Mouse (Mus musculus) heart, embryonic 11.5 days (tissue): Measurements from ENCODE around the gene Wdr5. TPM values are rescaled to one million over a fixed set of nuclear protein-coding genes. Genes with fewer than 3 reads are reported as not detected.

Source experiments
- ATAC-seq: fragments of 200-750 bp; cut with Nextera tagmentation; replicated peaks from 2 replicates; pipeline ENCODE4 v1.8.0; 2017; ENCODE audit warnings: moderate library complexity; ENCODE audit not compliant: insufficient number of reproducible peaks, low FRiP score, low TSS enrichment
- H3K27ac ChIP-seq: fragments of 300-500 bp; sonication (generic); 2 replicates; pipeline ENCODE4 v1.5.1; 2014; ENCODE audit warnings: mild to moderate bottlenecking, low read depth, low read length
- H3K27me3 ChIP-seq: fragments of 300-500 bp; sonication (generic); 2 replicates; pipeline ENCODE4 v1.6.1; 2014; ENCODE audit warnings: mild to moderate bottlenecking, low read length, mixed read lengths; ENCODE audit not compliant: control insufficient read depth, insufficient read depth
- H3K36me3 ChIP-seq: fragments of 300-500 bp; sonication (generic); 2 replicates; pipeline ENCODE4 v1.6.1; 2014; ENCODE audit warnings: mild to moderate bottlenecking, low read length, moderate library complexity, mixed read lengths; ENCODE audit not compliant: control insufficient read depth, insufficient read depth
- H3K4me1 ChIP-seq: fragments of 300-500 bp; sonication (generic); 2 replicates; pipeline ENCODE4 v1.6.1; 2014; ENCODE audit warnings: low read length; ENCODE audit not compliant: control insufficient read depth, insufficient read depth
- H3K4me2 ChIP-seq: fragments of 300-500 bp; sonication (generic); 2 replicates; pipeline ENCODE4 v1.6.1; 2014; ENCODE audit warnings: mild to moderate bottlenecking, moderate library complexity
- H3K4me3 ChIP-seq: fragments of 300-500 bp; sonication (generic); 2 replicates; pipeline ENCODE4 v1.5.1; 2014; ENCODE audit warnings: low read depth, low read length
- H3K9ac ChIP-seq: fragments of 300-500 bp; sonication (generic); 2 replicates; pipeline ENCODE4 v1.6.1; 2014; ENCODE audit warnings: mild to moderate bottlenecking, low read depth, low read length, moderate library complexity
- H3K9me3 ChIP-seq: fragments of 300-500 bp; sonication (generic); replicated peaks from 2 replicates; pipeline ENCODE4 v1.6.1; 2016; ENCODE audit warnings: low read length; ENCODE audit not compliant: control insufficient read depth
- WGBS: fragments of 180-500 bp; shearing (Covaris S2); extraction: QIAGEN DNeasy Blood & Tissue Kit; methylation state at CpG from one replicate; pipeline ENCODE4 v1.1.7; 2014; ENCODE audit not compliant: insufficient replicate concordance; 5-methylcytosine and 5-hydroxymethylcytosine counted together
- polyA plus RNA-seq: library from polyadenylated mRNA; unstranded; fragments of >200 nt; fragmentation: Nextera tagmentation; extraction: Ambion mirVana; gene quantifications from 2 replicates; pipeline ENCODE4 v1.2.1, GENCODE M21; 2014

Wdr5 gene
- polyA plus RNA-seq, 1 experiment from 2014 or later = 37.2 TPM

GRCm38 (mm10) chr2:27572261-27572793, 57.4 kb downstream of the Wdr5 start:
- Histone ChIP-seq H3K9ac (no peak overlapping the region), H3K27me3 (peaks cover 13% of the 10 kb centered on the region), H3K4me1 (peaks cover 16% of the 10 kb centered on the region), H3K4me2 (no peak overlapping the region), H3K27ac (peak overlapping the region; percentile 43), H3K36me3 (no peaks in the 10 kb centered on the region), H3K9me3 (no peaks in the 10 kb centered on the region), H3K4me3 (no peak overlapping the region)
- ATAC-seq = no peak
- WGBS = 54% methylated on average over 8 of the region's 8 CpGs

GRCm38 (mm10) chr2:27572928-27573627, 58.1 kb downstream of the Wdr5 start:
- Histone ChIP-seq H3K36me3 (no peaks in the 10 kb centered on the region), H3K4me1 (peaks cover 16% of the 10 kb centered on the region), H3K9me3 (no peaks in the 10 kb centered on the region), H3K4me3 (no peak overlapping the region), H3K4me2 (no peak overlapping the region), H3K9ac (no peak overlapping the region), H3K27me3 (peaks cover 6% of the 10 kb centered on the region; the same call in 1 of the 2 replicates), H3K27ac (peak overlapping the region; percentile 43)
- ATAC-seq = 0 out of 2 replicates have a peak, but pooled peaks have one; percentile 14
- WGBS = 59% methylated on average over 18 of the region's 18 CpGs

- no peak overlapping the region for H3K9ac ChIP-seq
- no peak overlapping the region for H3K4me2 ChIP-seq
- WGBS = 71% methylated on average over 8 of the region's 8 CpGs
- H3K4me1 ChIP-seq = peaks cover 16% of the 10 kb centered on the region
- H3K36me3 ChIP-seq = no peaks in the 10 kb centered on the region
- no peak overlapping the region for H3K4me3 ChIP-seq
- ATAC-seq = no peak
- H3K27me3 ChIP-seq = peaks cover 6% of the 10 kb centered on the region; the same call in 1 of the 2 replicates
- H3K9me3 ChIP-seq = no peaks in the 10 kb centered on the region
- no peak overlapping the region for H3K27ac ChIP-seq
Observed at GRCm38 (mm10) chr2:27573628-27573966, 58.6 kb downstream of the Wdr5 start.

- H3K27me3 ChIP-seq = peaks cover 9% of the 10 kb centered on the region; the same call in 1 of the 2 replicates
Observed at GRCm38 (mm10) chr2:27576416-27576815, 61.5 kb downstream of the Wdr5 start.

GRCm38 (mm10) chr2:27578552-27578951, 63.6 kb downstream of the Wdr5 start:
- no peaks in the 10 kb centered on the region for H3K9me3 ChIP-seq
- H3K36me3 ChIP-seq = no peaks in the 10 kb centered on the region
- no peak overlapping the region for H3K4me2 ChIP-seq
- WGBS = 81% methylated on average over 4 of the region's 4 CpGs
- H3K27ac ChIP-seq = no peak overlapping the region
- H3K9ac ChIP-seq = no peak overlapping the region
- no peak overlapping the region for H3K4me3 ChIP-seq
- peaks cover 25% of the 10 kb centered on the region; the same call in 1 of the 2 replicates for H3K27me3 ChIP-seq
- H3K4me1 ChIP-seq = no peaks in the 10 kb centered on the region
- no peak for ATAC-seq

More at GRCm38 (mm10) chr2:27576416-27576815, 61.5 kb downstream of the Wdr5 start:
- H3K4me1 ChIP-seq = peaks cover 16% of the 10 kb centered on the region
- H3K4me3 ChIP-seq = no peak overlapping the region
- H3K36me3 ChIP-seq = no peaks in the 10 kb centered on the region
- H3K4me2 ChIP-seq = no peak overlapping the region
- H3K9me3 ChIP-seq = no peaks in the 10 kb centered on the region
- 76% methylated on average over 4 of the region's 4 CpGs for WGBS
- no peak overlapping the region for H3K9ac ChIP-seq
- no peak for ATAC-seq
- H3K27ac ChIP-seq = no peak overlapping the region

- H3K27ac ChIP-seq = no peak overlapping the region
- H3K27me3 ChIP-seq = peaks cover 18% of the 10 kb centered on the region; the same call in 1 of the 2 replicates
- no peaks in the 10 kb centered on the region for H3K4me1 ChIP-seq
- ATAC-seq = no peak
- H3K4me2 ChIP-seq = no peak overlapping the region
- 40% methylated on average over 11 of the region's 11 CpGs for WGBS
- peak overlapping the region; percentile 39; the same call in 1 of the 2 replicates for H3K9ac ChIP-seq
- H3K4me3 ChIP-seq = no peak overlapping the region
- H3K36me3 ChIP-seq = no peaks in the 10 kb centered on the region
- H3K9me3 ChIP-seq = no peaks in the 10 kb centered on the region
Observed at GRCm38 (mm10) chr2:27582112-27582511, 67.2 kb downstream of the Wdr5 start.

GRCm38 (mm10) chr2:27583019-27583418, 68.1 kb downstream of the Wdr5 start:
- Histone ChIP-seq H3K4me3 (no peak overlapping the region), H3K36me3 (no peaks in the 10 kb centered on the region), H3K27me3 (peaks cover 18% of the 10 kb centered on the region; the same call in 1 of the 2 replicates), H3K27ac (no peak overlapping the region), H3K9ac (no peak overlapping the region), H3K4me2 (no peak overlapping the region), H3K9me3 (no peaks in the 10 kb centered on the region), H3K4me1 (no peaks in the 10 kb centered on the region)
- 86% methylated on average over 2 of the region's 2 CpGs for WGBS
- ATAC-seq = no peak

GRCm38 (mm10) chr2:27584546-27584945, 69.6 kb downstream of the Wdr5 start:
- Histone ChIP-seq H3K27ac (no peak overlapping the region), H3K9ac (no peak overlapping the region), H3K4me3 (no peak overlapping the region), H3K4me2 (no peak overlapping the region), H3K36me3 (no peaks in the 10 kb centered on the region), H3K27me3 (peaks cover 18% of the 10 kb centered on the region; the same call in 1 of the 2 replicates), H3K4me1 (no peaks in the 10 kb centered on the region), H3K9me3 (no peaks in the 10 kb centered on the region)
- ATAC-seq = no peak
- WGBS = 91% methylated on average over 13 of the region's 13 CpGs
